Mouse (Mus musculus) urinary bladder, postnatal 14 days (tissue): ENCODE results near the gene Hist1h2bg.
"Not testable (repeated sequence)": the region's sequence is repeated elsewhere in the genome, so short reads cannot be mapped to it uniquely, and the experiment has no call there.

Source experiments
- DNase-seq: peaks from one replicate; pipeline ENCODE4 v3.0.0; 2021; ENCODE audit warnings: low spot score

The Hist1h2bg gene

DNA sequence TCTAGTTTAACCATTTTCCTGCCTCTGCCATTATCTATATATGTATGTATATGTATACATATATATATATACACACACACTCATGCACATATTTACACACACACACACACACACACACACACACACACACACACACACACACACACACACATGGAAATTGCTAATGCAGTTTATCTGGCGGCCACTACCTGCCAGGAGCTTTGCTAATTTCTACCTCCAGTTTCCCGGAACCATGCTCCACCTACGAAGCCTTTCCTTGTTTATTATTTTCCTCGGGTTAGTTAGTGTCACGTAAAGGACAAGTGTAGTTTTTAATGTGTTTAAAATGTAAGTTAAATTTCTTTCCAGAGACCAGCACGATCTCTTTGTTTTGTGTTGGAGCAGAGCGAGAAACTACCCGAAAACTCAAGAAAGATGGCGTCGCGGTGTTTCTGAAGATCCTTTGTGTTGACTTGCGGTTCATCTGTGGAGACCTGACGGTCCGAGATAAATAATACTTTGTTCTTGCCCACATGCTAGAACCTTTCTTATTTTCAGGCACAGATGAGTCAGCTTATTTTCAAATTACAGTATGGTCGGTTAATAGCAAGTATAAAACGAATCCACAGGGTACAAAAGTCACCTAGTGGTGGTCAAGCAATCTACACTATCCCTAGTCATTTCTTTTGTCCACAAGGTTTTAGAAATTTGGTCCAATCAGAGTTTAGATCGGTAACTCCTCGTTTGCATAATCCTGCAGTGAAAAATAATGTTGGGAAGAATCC lies 8.3 kb upstream of the Hist1h2bg start:
- DNase-seq: peak; percentile 22

DNA sequence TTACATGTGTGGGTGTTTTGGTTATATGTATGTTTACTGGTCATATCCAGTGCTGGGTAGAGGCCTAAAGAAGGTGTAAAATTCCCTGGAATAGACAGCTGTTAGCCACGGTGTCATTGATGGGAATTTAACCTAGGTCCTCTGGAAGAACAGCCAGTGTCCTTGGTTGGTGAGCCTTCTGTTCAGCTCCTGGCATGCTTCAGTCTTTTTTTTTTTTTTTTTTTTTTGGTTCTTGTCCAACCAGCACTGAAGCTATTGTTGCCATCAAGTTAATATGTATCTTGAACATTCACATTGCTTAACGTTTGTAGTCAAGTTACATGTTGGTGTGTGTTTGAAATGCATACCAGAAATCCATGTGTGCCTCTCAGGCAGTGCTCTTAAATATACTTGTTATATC lies 6.7 kb upstream of the Hist1h2bg start:
- no peak for DNase-seq

DNA sequence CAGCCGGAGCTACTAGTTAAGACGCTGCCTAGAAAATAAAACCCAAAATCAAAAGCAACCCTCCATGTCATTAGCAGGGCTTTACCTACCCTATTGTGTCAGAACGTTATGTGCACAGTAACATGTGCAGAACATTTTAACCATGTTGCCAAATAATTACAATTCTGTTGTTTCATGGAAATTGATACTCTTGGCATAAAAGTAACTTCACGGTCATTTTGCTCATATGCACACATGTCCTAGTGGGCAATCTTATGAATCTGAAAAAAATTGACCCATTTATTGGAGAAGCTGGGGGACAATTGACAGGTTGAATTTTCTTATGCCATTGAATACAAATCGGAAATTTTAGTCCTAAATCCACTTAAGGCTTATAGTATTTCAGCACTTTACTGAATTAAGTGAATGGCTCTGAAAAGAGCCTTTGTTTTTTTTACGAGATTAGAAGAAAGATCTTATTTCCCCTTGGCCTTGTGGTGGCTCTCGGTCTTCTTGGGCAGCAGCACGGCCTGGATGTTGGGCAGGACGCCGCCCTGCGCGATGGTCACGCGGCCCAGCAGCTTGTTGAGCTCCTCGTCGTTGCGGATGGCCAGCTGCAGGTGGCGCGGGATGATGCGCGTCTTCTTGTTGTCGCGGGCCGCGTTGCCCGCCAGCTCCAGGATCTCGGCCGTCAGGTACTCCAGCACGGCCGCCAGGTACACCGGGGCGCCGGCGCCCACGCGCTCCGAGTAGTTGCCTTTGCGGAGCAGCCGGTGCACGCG lies 755 bp upstream of the Hist1h2bg start:
- not testable (repeated sequence) for DNase-seq

DNA sequence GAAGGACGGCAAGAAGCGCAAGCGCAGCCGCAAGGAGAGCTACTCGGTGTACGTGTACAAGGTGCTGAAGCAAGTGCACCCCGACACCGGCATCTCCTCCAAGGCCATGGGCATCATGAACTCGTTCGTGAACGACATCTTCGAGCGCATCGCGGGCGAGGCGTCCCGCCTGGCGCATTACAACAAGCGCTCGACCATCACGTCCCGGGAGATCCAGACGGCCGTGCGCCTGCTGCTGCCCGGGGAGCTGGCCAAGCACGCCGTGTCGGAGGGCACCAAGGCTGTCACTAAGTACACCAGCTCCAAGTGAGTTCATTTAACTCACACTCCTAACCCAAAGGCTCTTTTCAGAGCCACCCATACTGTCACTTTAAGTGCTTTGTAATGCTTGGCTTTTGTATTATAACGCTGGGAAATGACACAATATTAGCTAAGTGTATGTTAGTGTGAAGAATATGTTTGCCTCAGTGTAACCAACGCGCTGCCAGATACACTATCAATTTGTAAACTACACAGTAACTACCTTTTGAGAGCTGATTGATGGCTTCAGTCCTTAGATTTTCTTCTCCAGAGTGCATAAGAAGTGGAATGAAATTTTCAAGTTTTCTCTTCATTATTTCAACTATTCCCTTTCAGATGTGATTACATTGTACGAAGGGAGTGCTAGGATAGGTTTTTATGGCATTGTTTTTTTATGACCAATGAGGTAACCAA lies 465 bp downstream of the Hist1h2bg start:
- not testable (repeated sequence) for DNase-seq

DNA sequence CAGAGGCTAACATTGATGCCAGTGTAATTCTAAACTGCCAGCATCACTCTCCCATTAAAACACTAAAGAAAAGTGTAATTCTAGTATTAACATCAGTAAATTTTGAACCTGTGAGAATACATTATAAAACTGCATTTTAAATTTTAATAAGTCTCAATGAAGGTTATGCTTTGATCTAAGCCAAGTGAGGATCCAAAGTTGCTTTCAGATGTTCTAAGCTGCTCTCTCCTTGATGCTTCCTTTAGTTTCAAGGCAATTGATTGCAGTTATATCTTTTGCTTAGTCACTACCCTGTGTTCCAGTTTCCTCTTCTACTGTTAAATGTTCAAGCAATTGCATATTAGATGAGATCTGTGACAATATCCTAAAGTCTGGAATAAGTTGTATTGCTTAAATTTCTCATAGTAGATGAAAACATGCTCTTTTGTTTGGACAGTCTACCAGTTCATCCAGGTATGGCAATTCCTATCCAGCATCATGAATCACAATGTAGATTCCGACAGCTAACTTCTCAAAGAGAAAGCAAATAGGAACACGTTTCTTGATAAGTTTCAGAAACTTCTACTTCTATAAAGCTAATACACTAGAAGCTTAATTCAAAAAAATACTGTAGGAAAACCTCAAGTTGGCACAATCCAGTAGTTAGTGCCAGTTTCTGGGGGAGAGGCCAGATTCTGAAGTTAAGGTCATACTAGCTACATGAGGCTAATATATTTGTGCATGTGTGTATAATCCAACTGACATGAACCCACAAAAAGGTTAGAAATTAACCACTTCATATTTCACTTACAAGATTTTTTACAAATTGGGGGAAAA lies 1.2 kb downstream of the Hist1h2bg start:
- no peak for DNase-seq

DNA sequence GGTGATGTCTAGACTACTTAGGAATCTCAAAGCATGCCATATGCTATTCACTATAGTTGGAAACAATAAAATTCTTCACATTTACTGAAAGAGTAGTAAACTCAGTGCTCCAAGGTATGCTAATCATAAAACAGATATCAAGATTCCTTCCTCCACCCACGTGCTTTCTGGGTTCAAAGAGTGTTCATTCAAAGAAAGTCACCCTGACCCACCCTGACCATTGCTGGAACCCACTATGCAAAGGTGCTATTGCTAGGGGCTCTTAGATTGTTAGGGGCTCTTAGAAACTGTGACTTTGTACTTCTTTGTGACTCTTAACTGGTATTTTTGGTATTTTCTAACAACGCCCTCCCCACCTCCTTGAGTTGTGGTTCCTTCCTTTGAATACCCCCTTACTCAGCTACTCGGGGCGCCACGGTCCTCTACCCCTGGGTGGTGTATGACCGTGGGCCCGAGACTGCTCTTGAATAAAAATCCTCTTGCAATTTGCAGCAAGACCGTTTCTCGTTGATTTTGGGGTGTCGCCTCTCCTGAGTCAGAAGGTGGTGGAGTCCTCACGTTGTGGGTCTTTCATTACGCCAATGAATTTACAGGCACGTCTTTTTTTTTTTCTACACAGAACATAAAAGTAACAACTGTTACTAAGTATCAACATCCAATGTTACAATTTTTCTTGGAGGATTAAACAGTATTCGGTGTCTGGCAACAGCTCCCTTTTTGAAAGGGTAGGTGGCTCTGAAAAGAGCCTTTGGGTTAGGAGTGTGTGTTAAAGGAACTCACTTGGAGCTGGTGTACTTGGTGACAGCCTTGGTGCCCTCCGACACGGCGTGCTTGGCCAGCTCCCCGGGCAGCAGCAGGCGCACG lies 2.1 kb downstream of the Hist1h2bg start:
- not testable (repeated sequence) for DNase-seq

DNA sequence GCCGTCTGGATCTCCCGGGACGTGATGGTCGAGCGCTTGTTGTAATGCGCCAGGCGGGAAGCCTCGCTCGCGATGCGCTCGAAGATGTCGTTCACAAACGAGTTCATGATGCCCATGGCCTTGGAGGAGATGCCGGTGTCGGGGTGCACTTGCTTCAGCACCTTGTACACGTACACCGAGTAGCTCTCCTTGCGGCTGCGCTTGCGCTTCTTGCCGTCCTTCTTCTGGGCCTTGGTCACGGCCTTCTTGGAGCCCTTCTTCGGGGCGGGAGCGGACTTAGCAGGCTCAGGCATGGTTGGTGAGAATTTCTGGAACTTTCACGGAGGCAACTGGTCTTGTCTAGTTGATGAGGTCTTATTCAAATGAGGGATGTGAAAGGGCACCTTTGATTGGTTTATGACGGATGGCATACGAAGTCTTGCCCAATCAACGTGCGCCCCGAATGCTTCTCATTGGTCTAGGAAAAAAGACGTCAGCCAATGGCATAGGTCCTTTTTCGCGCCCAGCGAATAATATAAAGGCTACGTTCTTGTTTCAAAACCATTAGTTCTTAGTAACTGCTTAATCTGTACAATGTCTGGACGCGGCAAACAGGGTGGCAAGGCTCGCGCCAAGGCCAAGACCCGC lies 2.8 kb downstream of the Hist1h2bg start, which contains the start of the genes Hist1h2bf and Hist1h2ad:
Hist1h2bf (minus strand) TSS at position 299 of the 627 bp plus-strand sequence.
Hist1h2ad (plus strand) TSS at position 484 of the 627 bp plus-strand sequence.
- peak; percentile 91 for DNase-seq

DNA sequence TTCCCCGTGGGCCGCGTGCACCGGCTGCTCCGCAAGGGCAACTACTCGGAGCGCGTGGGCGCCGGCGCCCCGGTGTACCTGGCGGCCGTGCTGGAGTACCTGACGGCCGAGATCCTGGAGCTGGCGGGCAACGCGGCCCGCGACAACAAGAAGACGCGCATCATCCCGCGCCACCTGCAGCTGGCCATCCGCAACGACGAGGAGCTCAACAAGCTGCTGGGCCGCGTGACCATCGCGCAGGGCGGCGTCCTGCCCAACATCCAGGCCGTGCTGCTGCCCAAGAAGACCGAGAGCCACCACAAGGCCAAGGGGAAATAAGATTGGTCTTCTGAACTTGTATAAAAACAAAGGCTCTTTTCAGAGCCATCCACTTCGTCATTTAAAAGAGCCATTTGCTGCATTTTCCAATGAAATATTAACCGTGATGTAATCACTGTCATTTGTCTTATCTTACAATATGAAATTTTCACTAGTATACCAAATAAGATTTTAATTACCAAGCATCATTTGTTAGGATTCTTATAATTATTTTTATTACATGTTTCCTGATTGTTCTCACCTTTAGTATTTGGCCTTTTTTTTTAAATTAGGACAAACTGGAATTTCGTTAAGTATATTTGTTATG lies 3.5 kb downstream of the Hist1h2bg start:
- DNase-seq: not testable (repeated sequence)

DNA sequence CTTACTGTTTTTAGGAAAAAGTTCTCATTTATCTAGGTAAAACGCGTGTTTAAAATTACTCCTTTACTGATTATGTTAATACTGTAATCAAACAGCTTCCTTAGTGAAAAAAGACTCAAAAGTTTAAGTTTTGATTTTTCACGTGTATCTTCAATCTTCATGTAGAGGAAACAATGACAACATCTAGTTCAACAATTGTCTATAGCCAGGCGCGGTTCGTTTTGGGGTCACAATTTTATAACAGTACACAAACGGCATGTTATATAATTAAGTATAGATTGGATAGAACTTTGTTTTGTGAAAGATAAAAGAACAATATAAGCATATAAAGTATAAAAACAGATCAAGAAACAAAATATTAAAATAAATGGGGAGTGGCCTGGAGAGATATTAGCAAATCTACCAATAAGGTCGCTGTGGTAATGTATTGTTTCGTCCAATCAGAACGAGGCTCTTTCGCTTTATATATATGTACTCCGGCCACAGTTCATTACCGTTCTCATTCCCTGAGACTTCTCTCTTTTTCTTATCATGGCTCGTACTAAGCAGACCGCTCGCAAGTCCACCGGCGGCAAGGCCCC lies 4.2 kb downstream of the Hist1h2bg start, which contains the start of gene Hist1h3d:
Hist1h3d (plus strand) TSS at position 493 of the 581 bp plus-strand sequence.
- DNase-seq: peak; percentile 31

DNA sequence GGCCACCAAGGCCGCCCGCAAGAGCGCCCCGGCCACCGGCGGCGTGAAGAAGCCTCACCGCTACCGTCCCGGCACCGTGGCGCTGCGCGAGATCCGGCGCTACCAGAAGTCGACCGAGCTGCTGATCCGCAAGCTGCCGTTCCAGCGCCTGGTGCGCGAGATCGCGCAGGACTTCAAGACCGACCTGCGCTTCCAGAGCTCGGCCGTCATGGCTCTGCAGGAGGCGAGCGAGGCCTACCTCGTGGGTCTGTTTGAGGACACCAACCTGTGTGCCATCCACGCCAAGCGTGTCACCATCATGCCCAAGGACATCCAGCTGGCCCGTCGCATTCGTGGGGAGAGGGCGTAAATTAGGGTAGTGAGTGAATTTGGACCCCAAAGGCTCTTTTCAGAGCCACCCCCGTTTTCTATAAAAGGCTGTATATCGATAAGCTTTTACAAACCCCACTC lies 4.7 kb downstream of the Hist1h2bg start:
- not testable (repeated sequence) for DNase-seq

DNA sequence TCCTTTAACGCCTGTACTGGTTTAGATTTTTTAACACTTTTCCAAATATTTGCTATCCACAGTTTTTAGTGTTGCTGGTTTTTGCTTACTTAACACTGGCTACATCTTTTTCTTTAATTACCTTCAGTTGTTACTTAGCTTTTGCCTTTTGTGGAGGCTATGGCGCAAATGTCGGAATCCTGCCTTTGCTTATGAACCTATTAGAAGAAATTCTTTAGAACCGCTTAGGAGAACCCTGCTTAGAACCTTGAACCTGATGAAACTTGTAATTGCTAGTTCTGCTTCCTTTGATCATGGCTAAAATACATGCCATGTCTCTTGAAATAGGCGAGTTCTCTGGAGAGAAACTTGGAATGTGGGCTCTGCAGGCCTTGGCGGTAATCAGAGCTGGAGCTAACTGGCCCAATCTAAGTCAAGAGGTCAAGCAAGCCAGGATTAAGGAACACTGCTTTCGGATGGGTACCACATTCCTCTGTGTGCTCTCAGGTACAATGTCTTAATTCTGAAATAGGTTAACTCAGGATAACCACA lies 5.2 kb downstream of the Hist1h2bg start:
- no peak for DNase-seq

DNA sequence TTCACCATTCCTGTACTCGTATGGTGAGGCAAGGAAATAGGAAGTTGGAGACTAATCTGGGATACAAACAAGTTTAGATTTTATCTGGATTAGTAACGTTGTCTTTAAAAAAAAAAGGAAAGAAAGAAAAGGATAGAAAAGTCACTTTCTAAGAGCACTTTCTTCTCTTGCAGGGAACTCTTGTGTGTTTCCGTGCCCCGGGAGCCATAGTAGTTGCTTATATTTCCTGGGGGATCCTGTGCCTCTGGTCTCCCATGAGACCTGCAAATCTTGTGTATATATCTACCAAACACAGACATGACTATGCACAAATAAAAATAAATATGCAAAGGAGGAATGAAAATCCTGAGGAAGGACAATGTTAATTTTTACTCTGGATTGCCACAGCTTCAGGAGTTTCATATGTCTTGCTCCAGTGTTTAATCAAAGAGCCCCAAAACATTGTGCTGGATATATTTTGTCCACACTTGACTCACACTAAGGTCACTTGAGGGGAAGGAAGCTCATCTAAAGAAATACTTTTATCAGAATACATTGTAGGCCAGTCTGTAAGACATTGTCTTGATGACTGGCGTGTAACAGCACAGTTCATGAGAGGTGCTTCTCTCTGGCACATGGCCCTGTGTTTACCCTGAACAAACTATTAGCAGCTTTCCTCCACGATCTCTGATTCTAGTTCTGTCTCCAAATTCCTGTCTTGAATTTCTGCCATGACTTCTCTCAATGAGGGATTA lies 5.9 kb downstream of the Hist1h2bg start:
- DNase-seq: no peak

DNA sequence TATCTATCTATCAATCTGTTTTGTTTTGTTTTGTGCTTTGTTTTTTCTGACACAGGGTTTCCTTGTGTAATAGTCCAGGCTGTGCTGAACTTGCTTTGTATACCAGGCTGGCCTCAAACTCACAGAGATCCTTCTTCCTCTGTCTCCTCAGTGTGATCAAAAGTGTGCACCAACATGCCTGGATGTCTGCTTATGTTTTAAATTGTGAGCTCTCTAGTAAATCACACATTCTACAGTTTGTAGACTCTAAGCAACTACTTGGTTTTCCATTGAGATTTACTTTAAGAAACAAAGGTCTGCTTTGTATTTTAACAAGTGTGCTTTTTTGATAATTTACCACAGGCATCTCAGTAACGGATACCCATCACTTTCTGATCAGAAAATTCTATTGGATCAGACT lies 6.6 kb downstream of the Hist1h2bg start:
- no peak for DNase-seq

DNA sequence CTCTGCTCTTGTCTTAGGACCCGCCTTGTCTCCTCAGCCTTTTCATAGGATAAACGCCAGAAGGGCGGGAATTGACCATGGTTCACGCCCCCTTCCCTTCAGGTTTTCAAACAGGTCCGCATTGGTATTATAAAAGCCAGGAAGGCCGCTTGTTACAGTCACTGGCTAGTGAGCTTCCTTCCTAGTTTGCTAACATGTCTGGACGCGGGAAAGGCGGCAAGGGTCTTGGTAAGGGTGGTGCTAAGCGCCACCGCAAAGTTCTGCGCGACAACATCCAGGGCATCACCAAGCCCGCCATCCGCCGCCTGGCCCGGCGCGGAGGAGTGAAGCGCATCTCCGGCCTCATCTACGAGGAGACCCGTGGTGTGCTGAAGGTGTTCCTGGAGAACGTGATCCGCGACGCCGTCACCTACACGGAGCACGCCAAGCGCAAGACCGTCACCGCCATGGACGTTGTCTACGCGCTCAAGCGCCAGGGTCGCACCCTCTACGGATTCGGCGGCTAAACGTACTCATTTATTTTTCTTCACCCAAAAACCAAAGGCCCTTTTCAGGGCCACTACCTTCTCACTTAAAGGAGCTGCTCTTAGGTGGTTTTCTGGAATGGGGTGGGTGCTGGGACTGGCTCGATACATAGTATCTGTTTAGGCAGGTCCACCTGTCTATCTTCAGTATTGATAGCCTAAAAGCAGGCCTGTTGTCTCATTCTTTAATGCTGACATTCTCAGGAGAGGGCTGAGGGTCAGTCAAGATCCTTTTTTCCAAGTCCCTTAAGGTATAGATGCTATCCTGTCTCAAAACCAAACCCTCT lies 10.4 kb downstream of the Hist1h2bg start, which contains the start of gene Hist1h4d:
Hist1h4d (plus strand) TSS at position 191 of the 811 bp plus-strand sequence.
- DNase-seq: peak; percentile 95

DNA sequence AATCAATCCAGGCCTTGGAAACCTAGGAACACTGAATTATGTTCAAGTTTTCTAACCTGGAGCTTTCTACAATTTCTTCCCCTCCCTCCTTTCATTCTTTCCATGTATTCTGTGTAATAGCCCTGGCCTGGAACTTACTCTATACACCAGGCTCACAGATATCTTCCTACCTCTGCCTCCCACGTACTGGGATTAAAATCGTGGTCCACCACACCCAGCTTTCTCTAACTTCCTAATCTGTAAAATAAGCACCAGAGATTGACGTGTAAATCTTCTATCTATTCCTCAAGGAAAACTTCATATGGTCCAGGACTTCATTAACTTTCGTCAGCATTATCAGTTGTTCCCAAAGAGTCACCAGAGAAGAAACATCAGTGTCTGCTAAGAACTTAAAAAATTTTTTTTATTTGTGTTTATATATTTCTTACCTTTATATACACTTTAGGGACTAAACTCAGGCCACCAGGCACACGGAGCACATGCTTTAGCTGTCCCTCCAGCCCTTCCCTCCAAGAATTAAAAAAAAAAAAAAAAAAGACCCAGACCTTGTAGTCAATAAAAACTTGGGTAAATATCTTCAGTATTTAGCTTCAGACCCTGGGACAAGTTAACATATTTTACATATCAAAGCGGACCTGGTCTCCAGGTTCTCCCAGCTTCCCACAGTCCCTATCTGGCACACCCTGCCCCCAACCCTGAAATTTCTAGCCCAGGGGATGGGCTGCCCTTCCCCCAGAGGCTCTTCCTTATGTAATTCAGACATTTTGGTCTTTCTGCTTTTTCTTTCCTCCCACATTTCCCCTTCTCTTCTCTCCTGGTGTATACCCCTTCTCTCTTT lies 11.2 kb downstream of the Hist1h2bg start:
- DNase-seq: no peak

DNA sequence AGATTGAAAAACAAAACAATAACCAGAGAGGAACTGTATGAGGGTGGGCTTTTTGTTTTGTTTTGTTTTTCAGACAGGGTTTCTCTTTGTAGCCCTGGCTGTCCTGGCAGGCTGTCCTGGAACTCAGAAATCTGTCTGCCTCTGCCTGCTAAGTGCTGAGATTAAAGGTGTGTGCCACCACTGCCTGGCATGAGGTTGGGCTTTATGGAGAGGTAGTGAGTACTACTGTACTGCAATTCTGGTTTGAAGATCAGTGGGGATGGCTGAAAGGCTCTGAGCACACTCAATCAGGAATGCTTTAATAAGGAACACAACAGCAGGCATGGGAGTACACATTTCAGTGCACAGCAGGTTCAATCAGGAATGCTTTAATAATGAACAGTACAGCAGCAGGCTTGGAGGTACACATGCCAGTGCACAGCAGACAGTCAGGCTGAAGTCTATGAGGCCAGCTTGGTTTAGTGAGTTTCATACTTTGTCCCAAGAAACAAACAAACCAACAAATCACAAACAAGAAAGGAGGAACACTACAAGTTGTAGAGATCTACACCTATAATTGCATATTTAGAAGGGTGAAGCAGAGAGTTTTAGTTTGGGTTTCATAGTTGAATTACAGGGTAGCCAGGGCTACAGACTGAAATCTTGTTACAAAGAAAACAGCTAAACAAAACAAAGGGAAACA lies 12.3 kb downstream of the Hist1h2bg start:
- no peak for DNase-seq
